Mouse (Mus musculus) midbrain, postnatal 0 days (tissue): ENCODE results near the gene Dnajc13. TPM values are rescaled to one million over a fixed set of nuclear protein-coding genes. Genes with fewer than 3 reads are reported as not detected.
A peak's percentile ranks its signal among the peaks of the same experiment; 100 is the strongest.

ENCODE experiments used
- ATAC-seq: fragments of 200-750 bp; cut with Nextera tagmentation; 2 replicates; pipeline ENCODE4 v1.8.0; 2017; ENCODE audit warnings: moderate number of reproducible peaks, mild to moderate bottlenecking, moderate TSS enrichment, moderate library complexity; ENCODE audit not compliant: low FRiP score
- DNase-seq: peaks from one replicate; pipeline ENCODE4 v3.0.0-alpha.2; 2015; ENCODE audit warnings: low spot score
- H3K27ac ChIP-seq: fragments of 300-500 bp; sonication (generic); 2 replicates; pipeline ENCODE4 v1.5.1; 2014; ENCODE audit warnings: low read depth, mild to moderate bottlenecking, low read length, mixed read lengths
- H3K27me3 ChIP-seq: fragments of 300-500 bp; sonication (generic); 2 replicates; pipeline ENCODE4 v1.6.1; 2014; ENCODE audit warnings: low read length, control low read depth, mixed read lengths; ENCODE audit not compliant: insufficient read depth
- H3K36me3 ChIP-seq: fragments of 300-500 bp; sonication (generic); 2 replicates; pipeline ENCODE4 v1.6.1; 2014; ENCODE audit warnings: low read length, control low read depth, mixed read lengths; ENCODE audit not compliant: insufficient read depth
- H3K4me1 ChIP-seq: fragments of 300-500 bp; sonication (generic); 2 replicates; pipeline ENCODE4 v1.6.1; 2014; ENCODE audit warnings: mild to moderate bottlenecking, control low read depth, antibody characterized with exemption, low read length, mixed read lengths; ENCODE audit not compliant: insufficient read depth
- H3K4me2 ChIP-seq: fragments of 300-500 bp; sonication (generic); 2 replicates; pipeline ENCODE4 v1.6.1; 2014; ENCODE audit warnings: low read depth, mild to moderate bottlenecking, low read length, mixed read lengths; ENCODE audit not compliant: poor library complexity, severe bottlenecking
- H3K4me3 ChIP-seq: fragments of 300-500 bp; sonication (generic); 2 replicates; pipeline ENCODE4 v1.5.1; 2014; ENCODE audit warnings: low read depth, mild to moderate bottlenecking, low read length, moderate library complexity
- H3K9ac ChIP-seq: fragments of 300-500 bp; sonication (generic); replicated peaks from 2 replicates; pipeline ENCODE4 v1.6.1; 2014; ENCODE audit warnings: mild to moderate bottlenecking, low read length, moderate library complexity, mixed read lengths; ENCODE audit not compliant: poor library complexity, severe bottlenecking
- H3K9me3 ChIP-seq: fragments of 300-500 bp; sonication (generic); 2 replicates; pipeline ENCODE4 v1.6.1; 2016; ENCODE audit warnings: low read length, control low read depth
- CTCF ChIP-seq: IDR thresholded peaks from 2 replicates; pipeline ENCODE4 v1.5.1; 2016; ENCODE audit warnings: antibody characterized with exemption, mild to moderate bottlenecking
- WGBS: fragments of 180-500 bp; shearing (Covaris S2); extraction: QIAGEN DNeasy Blood & Tissue Kit; methylation state at CpG from one replicate; pipeline ENCODE4 v1.1.7; 2014; 5-methylcytosine and 5-hydroxymethylcytosine counted together
- polyA plus RNA-seq: library from polyadenylated mRNA; unstranded; fragments of >200 nt; fragmentation: Nextera tagmentation; extraction: Ambion mirVana; gene quantifications from 2 replicates; pipeline ENCODE4 v1.2.1, GENCODE M21; 2015
- total RNA-seq: library from RNA; depleted of rRNA; stranded (reverse); fragments of >200 nt; gene quantifications from 2 replicates; pipeline ENCODE4 v1.2.3, GENCODE M21; 2014

The Dnajc13 gene
- total and polyA plus RNA-seq, 2 experiments from 2014 or later: 16.7 to 76.4 TPM

- no peak overlapping the region for H3K27ac ChIP-seq
- no peaks in the 10 kb centered on the region for H3K4me1 ChIP-seq
- H3K27me3 ChIP-seq: no peaks in the 10 kb centered on the region
- H3K36me3 ChIP-seq: peaks cover 44% of the 10 kb centered on the region
- 33% methylated on average over 2 of the region's 2 CpGs for WGBS
- ATAC-seq: no peak
- no peak overlapping the region for H3K4me3 ChIP-seq
- no peak for TF ChIP-seq CTCF
- no peak for DNase-seq
- H3K4me2 ChIP-seq: no peak overlapping the region
- no peak overlapping the region for H3K9ac ChIP-seq
- no peaks in the 10 kb centered on the region for H3K9me3 ChIP-seq
Observed at GRCm38 (mm10) chr9:104194528-104194927, 68.2 kb downstream of the Dnajc13 start.

GRCm38 (mm10) chr9:104193900-104194299, 68.8 kb downstream of the Dnajc13 start:
- Histone ChIP-seq H3K9ac (no peak overlapping the region), H3K27me3 (no peaks in the 10 kb centered on the region), H3K27ac (no peak overlapping the region), H3K4me3 (no peak overlapping the region), H3K9me3 (no peaks in the 10 kb centered on the region), H3K36me3 (peaks cover 41% of the 10 kb centered on the region), H3K4me1 (no peaks in the 10 kb centered on the region), H3K4me2 (no peak overlapping the region)
- WGBS: 89% methylated on average over 2 of the region's 2 CpGs
- ATAC-seq: no peak
- no peak for DNase-seq
- no peak for TF ChIP-seq CTCF

- no peak for TF ChIP-seq CTCF
- peaks cover 44% of the 10 kb centered on the region for H3K36me3 ChIP-seq
- WGBS: 96% methylated on average over 1 of the region's 1 CpGs
Observed at GRCm38 (mm10) chr9:104193327-104193726, 69.4 kb downstream of the Dnajc13 start.

GRCm38 (mm10) chr9:104192513-104192912, 70.2 kb downstream of the Dnajc13 start:
- H3K4me1 ChIP-seq: no peaks in the 10 kb centered on the region
- peaks cover 37% of the 10 kb centered on the region for H3K36me3 ChIP-seq
- H3K27me3 ChIP-seq: no peaks in the 10 kb centered on the region
- DNase-seq (no peak), ATAC-seq (no peak)
- TF ChIP-seq CTCF: no peak
- H3K4me2 ChIP-seq: no peak overlapping the region
- no peak overlapping the region for H3K27ac ChIP-seq
- H3K9ac ChIP-seq: no peak overlapping the region
- 91% methylated on average over 6 of the region's 6 CpGs for WGBS
- no peak overlapping the region for H3K4me3 ChIP-seq
- no peaks in the 10 kb centered on the region for H3K9me3 ChIP-seq

More at GRCm38 (mm10) chr9:104193327-104193726, 69.4 kb downstream of the Dnajc13 start:
- Histone ChIP-seq H3K4me1 (no peaks in the 10 kb centered on the region), H3K4me3 (no peak overlapping the region), H3K27ac (no peak overlapping the region), H3K27me3 (no peaks in the 10 kb centered on the region), H3K9me3 (no peaks in the 10 kb centered on the region), H3K4me2 (no peak overlapping the region), H3K9ac (no peak overlapping the region)
- ATAC-seq (no peak), DNase-seq (no peak)

GRCm38 (mm10) chr9:104189657-104190056, 73.1 kb downstream of the Dnajc13 start:
- no peak overlapping the region for H3K9ac ChIP-seq
- 99% methylated on average over 5 of the region's 5 CpGs for WGBS
- peaks cover 37% of the 10 kb centered on the region; the same call in 1 of the 2 replicates for H3K36me3 ChIP-seq
- no peak overlapping the region for H3K27ac ChIP-seq
- no peaks in the 10 kb centered on the region for H3K27me3 ChIP-seq
- TF ChIP-seq CTCF: no peak
- H3K4me3 ChIP-seq: no peak overlapping the region
- DNase-seq: no peak
- H3K9me3 ChIP-seq: no peaks in the 10 kb centered on the region
- no peaks in the 10 kb centered on the region for H3K4me1 ChIP-seq
- H3K4me2 ChIP-seq: no peak overlapping the region
- ATAC-seq: no peak

GRCm38 (mm10) chr9:104188704-104189103, 74.0 kb downstream of the Dnajc13 start:
- Histone ChIP-seq H3K27me3 (no peaks in the 10 kb centered on the region), H3K4me1 (no peaks in the 10 kb centered on the region), H3K9me3 (no peaks in the 10 kb centered on the region), H3K4me3 (no peak overlapping the region), H3K36me3 (peaks cover 31% of the 10 kb centered on the region; the same call in 1 of the 2 replicates), H3K9ac (no peak overlapping the region), H3K4me2 (no peak overlapping the region), H3K27ac (no peak overlapping the region)
- TF ChIP-seq CTCF: no peak
- DNase-seq: peak; percentile 5
- WGBS: 88% methylated on average over 1 of the region's 1 CpGs
- no peak for ATAC-seq
